Mouse (Mus musculus): Measurements from ENCODE around the gene Tmem81. TPM values are rescaled to one million over a fixed set of nuclear protein-coding genes. Genes with fewer than 3 reads are reported as not detected.

The Tmem81 gene
- polyA plus RNA-seq, 1 experiment from 2014 or later, result 3.1 TPM

- ATAC-seq, result peak; percentile 12; the same call in 1 of the 2 replicates
These were observed 36.0 kb downstream of the Tmem81 start for GRCm38 (mm10) chr1:132541824-132542599.

GRCm38 (mm10) chr1:132542762-132543306 is 36.8 kb downstream of the Tmem81 start, which contains the start of gene Cntn2:
Gene Cntn2, minus strand, starts transcription at chr1:132543256.
- Histone ChIP-seq H3K27ac (ENCODE audit: low read depth, low read length) (no peak within 1 kb of the TSS), H3K36me3 (ENCODE audit: control insufficient read depth, insufficient read depth) (no peaks in the 10 kb centered on the region), H3K4me1 (replicated peaks; ENCODE audit: control insufficient read depth, insufficient read depth, low read length) (no peaks in the 10 kb centered on the region; the same call in 1 of the 2 replicates), H3K4me3 (ENCODE audit: low read depth, low read length) (no peak within 1 kb of the TSS), H3K27me3 (replicated peaks; ENCODE audit: control insufficient read depth, insufficient read depth, low read length) (peaks cover 25% of the 10 kb centered on the region), H3K4me2 (replicated peaks; ENCODE audit: low read depth) (0 out of 2 replicates have a peak within 1 kb of the TSS, but pooled peaks have one; percentile 17), H3K9me3 (ENCODE audit: control insufficient read depth) (no peaks in the 10 kb centered on the region), H3K9ac (ENCODE audit: low read depth, low read length) (no peak within 1 kb of the TSS)
- WGBS, result 5% methylated on average over 30 of the region's 30 CpGs
- no peak for TF ChIP-seq CTCF (IDR thresholded peaks at IDR 0.05; ENCODE audit: low read depth)
- ATAC-seq, result no peak

More at GRCm38 (mm10) chr1:132541824-132542599, 36.0 kb downstream of the Tmem81 start:
- no peak for TF ChIP-seq CTCF (IDR thresholded peaks at IDR 0.05; ENCODE audit: low read depth)
- Histone ChIP-seq H3K9me3 (ENCODE audit: control insufficient read depth) (no peaks in the 10 kb centered on the region), H3K36me3 (ENCODE audit: control insufficient read depth, insufficient read depth) (no peaks in the 10 kb centered on the region), H3K4me2 (replicated peaks; ENCODE audit: low read depth) (no peak overlapping the region), H3K4me3 (ENCODE audit: low read depth, low read length) (no peak overlapping the region), H3K9ac (ENCODE audit: low read depth, low read length) (no peak overlapping the region), H3K27me3 (replicated peaks; ENCODE audit: control insufficient read depth, insufficient read depth, low read length) (peaks cover 25% of the 10 kb centered on the region), H3K27ac (ENCODE audit: low read depth, low read length) (no peak overlapping the region), H3K4me1 (replicated peaks; ENCODE audit: control insufficient read depth, insufficient read depth, low read length) (no peaks in the 10 kb centered on the region; the same call in 1 of the 2 replicates)
- WGBS, result 30% methylated on average over 5 of the region's 5 CpGs

DNA sequence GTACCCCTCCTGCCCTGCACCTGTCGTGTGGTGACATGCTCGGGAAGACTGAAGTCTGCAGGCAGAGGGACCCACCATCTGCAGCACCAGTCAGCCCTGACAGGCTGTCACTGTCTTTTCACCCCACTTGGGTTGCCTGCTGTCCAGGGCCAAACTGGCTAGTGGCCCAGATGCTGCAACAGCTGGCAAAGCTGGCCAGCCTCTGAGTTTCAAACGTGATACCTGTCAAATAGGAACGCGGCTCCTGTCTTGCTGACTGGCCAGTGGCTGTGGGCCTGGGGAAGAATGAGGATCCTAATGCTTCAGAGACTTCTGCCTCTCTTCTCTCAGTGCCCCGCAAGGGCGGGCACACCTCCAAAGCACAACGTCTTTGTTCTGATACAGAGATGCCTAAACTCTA is 37.8 kb downstream of the Tmem81 start:
- H3K27ac ChIP-seq (ENCODE audit: low read depth, low read length), result no peak overlapping the region
- H3K9me3 ChIP-seq (ENCODE audit: control insufficient read depth), result no peaks in the 10 kb centered on the region
- no peak overlapping the region for H3K4me2 ChIP-seq (replicated peaks; ENCODE audit: low read depth)
- no peaks in the 10 kb centered on the region; the same call in 1 of the 2 replicates for H3K4me1 ChIP-seq (replicated peaks; ENCODE audit: control insufficient read depth, insufficient read depth, low read length)
- no peak overlapping the region for H3K9ac ChIP-seq (ENCODE audit: low read depth, low read length)
- H3K4me3 ChIP-seq (ENCODE audit: low read depth, low read length), result no peak overlapping the region
- no peak for ATAC-seq
- no peaks in the 10 kb centered on the region for H3K36me3 ChIP-seq (ENCODE audit: control insufficient read depth, insufficient read depth)
- no peak for TF ChIP-seq CTCF (IDR thresholded peaks at IDR 0.05; ENCODE audit: low read depth)
- 80% methylated on average over 8 of the region's 8 CpGs for WGBS
- peaks cover 25% of the 10 kb centered on the region for H3K27me3 ChIP-seq (replicated peaks; ENCODE audit: control insufficient read depth, insufficient read depth, low read length)

GRCm38 (mm10) chr1:132557901-132558631 is 52.0 kb downstream of the Tmem81 start:
- 29% methylated on average over 9 of the region's 9 CpGs for WGBS
- no peak overlapping the region for H3K27ac ChIP-seq (ENCODE audit: low read depth, low read length)
- ATAC-seq, result peak; percentile 51
- H3K4me2 ChIP-seq (replicated peaks; ENCODE audit: low read depth), result no peak overlapping the region
- H3K4me3 ChIP-seq (ENCODE audit: low read depth, low read length), result no peak overlapping the region
- H3K9ac ChIP-seq (ENCODE audit: low read depth, low read length), result no peak overlapping the region
- peaks cover 8% of the 10 kb centered on the region; the same call in 1 of the 2 replicates for H3K4me1 ChIP-seq (replicated peaks; ENCODE audit: control insufficient read depth, insufficient read depth, low read length)
- H3K9me3 ChIP-seq (ENCODE audit: control insufficient read depth), result no peaks in the 10 kb centered on the region
- H3K27me3 ChIP-seq (replicated peaks; ENCODE audit: control insufficient read depth, insufficient read depth, low read length), result no peaks in the 10 kb centered on the region
- no peak for TF ChIP-seq CTCF (IDR thresholded peaks at IDR 0.05; ENCODE audit: low read depth)
- H3K36me3 ChIP-seq (ENCODE audit: control insufficient read depth, insufficient read depth), result no peaks in the 10 kb centered on the region

Other genes with a start within 250 kb of the Tmem81 start
- gene Klhdc8a, start 207.6 kb upstream of the Tmem81 start, polyA plus RNA-seq (2015; fragmentation: Nextera tagmentation; extraction: Ambion mirVana), result 0.46 and 0.51 TPM in 2 replicates
- gene Nuak2, start 190.1 kb upstream of the Tmem81 start, polyA plus RNA-seq (2015; fragmentation: Nextera tagmentation; extraction: Ambion mirVana), result 20.0 and 20.6 TPM in 2 replicates
- 2.2 and 2.3 TPM in 2 replicates for gene Tmcc2, start 114.9 kb upstream of the Tmem81 start, polyA plus RNA-seq (2015; fragmentation: Nextera tagmentation; extraction: Ambion mirVana)
- gene Dstyk, start 88.7 kb upstream of the Tmem81 start, polyA plus RNA-seq (2015; fragmentation: Nextera tagmentation; extraction: Ambion mirVana), result 3.7 and 3.8 TPM in 2 replicates
- 14.5 and 16.6 TPM in 2 replicates for gene Rbbp5, start 28.9 kb upstream of the Tmem81 start, polyA plus RNA-seq (2015; fragmentation: Nextera tagmentation; extraction: Ambion mirVana)
- 0.14 and 0.29 TPM in 2 replicates for gene Cntn2, start 37.0 kb downstream of the Tmem81 start, polyA plus RNA-seq (2015; fragmentation: Nextera tagmentation; extraction: Ambion mirVana)
- gene Nfasc, start 235.6 kb downstream of the Tmem81 start, polyA plus RNA-seq (2015; fragmentation: Nextera tagmentation; extraction: Ambion mirVana), result 0.83 and 1.1 TPM in 2 replicates

All from intestine, postnatal 0 days (tissue).